Mouse (Mus musculus) embryo, embryonic 10.5 days (tissue): ENCODE measurements around the gene Gse1.

ENCODE experiments used
- DNase-seq: peaks from one replicate; pipeline ENCODE4 v3.0.0-alpha.2; 2015; ENCODE audit warnings: low spot score

Gene Gse1

GRCm38 (mm10) chr8:120517666-120518410, 289.6 kb downstream of the Gse1 start:
- DNase-seq: no peak

- DNase-seq: no peak
These were observed 290.7 kb downstream of the Gse1 start for GRCm38 (mm10) chr8:120518736-120519534.

GRCm38 (mm10) chr8:120520287-120520686, 292.0 kb downstream of the Gse1 start:
- no peak for DNase-seq

- peak; percentile 81 for DNase-seq
These were observed 292.7 kb downstream of the Gse1 start for GRCm38 (mm10) chr8:120520707-120521590.

GRCm38 (mm10) chr8:120521591-120521965, 293.3 kb downstream of the Gse1 start:
- no peak for DNase-seq

GRCm38 (mm10) chr8:120523641-120524040, 295.4 kb downstream of the Gse1 start:
- no peak for DNase-seq

GRCm38 (mm10) chr8:120525135-120525534, 296.9 kb downstream of the Gse1 start:
- DNase-seq: no peak

GRCm38 (mm10) chr8:120525832-120526231, 297.6 kb downstream of the Gse1 start:
- no peak for DNase-seq

GRCm38 (mm10) chr8:120526577-120526976, 298.3 kb downstream of the Gse1 start:
- DNase-seq: no peak

GRCm38 (mm10) chr8:120528332-120528731, 300.1 kb downstream of the Gse1 start:
- DNase-seq: no peak

GRCm38 (mm10) chr8:120529226-120529625, 301.0 kb downstream of the Gse1 start:
- no peak for DNase-seq

- DNase-seq: no peak
These were observed 302.8 kb downstream of the Gse1 start for GRCm38 (mm10) chr8:120530954-120531656.

- no peak for DNase-seq
These were observed 303.7 kb downstream of the Gse1 start for GRCm38 (mm10) chr8:120531775-120532516.

GRCm38 (mm10) chr8:120532517-120533215, 304.4 kb downstream of the Gse1 start:
- no peak for DNase-seq

- no peak for DNase-seq
These were observed 305.1 kb downstream of the Gse1 start for GRCm38 (mm10) chr8:120533380-120533779.

GRCm38 (mm10) chr8:120534080-120534479, 305.8 kb downstream of the Gse1 start:
- no peak for DNase-seq

- DNase-seq: peak; percentile 95
These were observed 306.5 kb downstream of the Gse1 start for GRCm38 (mm10) chr8:120534504-120535368.

- DNase-seq: peak; percentile 67
These were observed 307.4 kb downstream of the Gse1 start for GRCm38 (mm10) chr8:120535452-120536305.
